Mouse (Mus musculus): ENCODE results near the gene Efhd1. TPM values are rescaled to one million over a fixed set of nuclear protein-coding genes. Genes with fewer than 3 reads are reported as not detected.

The Efhd1 gene
- polyA plus RNA-seq, 1 experiment from 2014 or later: 2.8 TPM

DNA sequence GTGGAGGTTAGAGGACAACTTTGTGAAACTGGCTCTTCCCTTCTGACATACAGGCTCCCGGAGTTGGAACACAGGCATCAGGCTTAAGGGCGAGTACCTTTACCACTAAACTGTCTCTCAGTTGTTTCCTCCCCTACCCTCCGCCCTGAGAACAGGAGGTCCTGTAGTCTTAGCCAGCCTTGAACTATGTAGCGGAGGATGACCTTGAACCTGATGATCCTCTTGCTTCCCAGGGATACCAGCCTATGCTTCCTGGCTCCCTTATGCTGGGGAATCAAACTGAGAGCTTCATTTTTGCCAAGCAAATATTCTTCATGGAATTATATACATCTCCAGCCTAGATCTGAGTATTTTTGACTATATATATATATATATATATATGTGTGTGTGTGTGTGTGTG, 67.6 kb downstream of the Efhd1 start:
- H3K36me3 ChIP-seq (ENCODE audit: control insufficient read depth, insufficient read depth, low read length): peaks cover 8% of the 10 kb centered on the region
- WGBS: 94% methylated on average over 4 of the region's 4 CpGs
- ATAC-seq: no peak
- H3K9ac ChIP-seq (ENCODE audit: low read depth, low read length): no peak overlapping the region
- no peak overlapping the region for H3K27ac ChIP-seq (ENCODE audit: low read depth, low read length)
- H3K4me1 ChIP-seq (ENCODE audit: control insufficient read depth, insufficient read depth, low read depth, low read length): peaks cover 8% of the 10 kb centered on the region
- no peak overlapping the region for H3K4me2 ChIP-seq (ENCODE audit: low read length)
- no peaks in the 10 kb centered on the region for H3K27me3 ChIP-seq (replicated peaks; ENCODE audit: control insufficient read depth, insufficient read depth, low read length)
- H3K9me3 ChIP-seq (ENCODE audit: control insufficient read depth, low read length): no peaks in the 10 kb centered on the region
- no peak overlapping the region for H3K4me3 ChIP-seq (ENCODE audit: low read length)

- H3K36me3 ChIP-seq (ENCODE audit: control insufficient read depth, insufficient read depth, low read length): no peaks in the 10 kb centered on the region
- H3K27ac ChIP-seq (ENCODE audit: low read depth, low read length): no peak overlapping the region
- no peak overlapping the region for H3K4me3 ChIP-seq (ENCODE audit: low read length)
- no peak overlapping the region for H3K9ac ChIP-seq (ENCODE audit: low read depth, low read length)
- WGBS: 82% methylated on average over 2 of the region's 2 CpGs
- no peaks in the 10 kb centered on the region for H3K9me3 ChIP-seq (ENCODE audit: control insufficient read depth, low read length)
- no peak for ATAC-seq
- no peaks in the 10 kb centered on the region for H3K4me1 ChIP-seq (ENCODE audit: control insufficient read depth, insufficient read depth, low read depth, low read length)
- no peaks in the 10 kb centered on the region for H3K27me3 ChIP-seq (replicated peaks; ENCODE audit: control insufficient read depth, insufficient read depth, low read length)
- no peak overlapping the region for H3K4me2 ChIP-seq (ENCODE audit: low read length)
Measured at GRCm38 (mm10) chr1:87350576-87350975, 86.4 kb downstream of the Efhd1 start.

- Histone ChIP-seq H3K9ac (ENCODE audit: low read depth, low read length) (no peak overlapping the region), H3K27me3 (replicated peaks; ENCODE audit: control insufficient read depth, insufficient read depth, low read length) (no peaks in the 10 kb centered on the region), H3K36me3 (ENCODE audit: control insufficient read depth, insufficient read depth, low read length) (peaks cover 11% of the 10 kb centered on the region), H3K4me2 (ENCODE audit: low read length) (no peak overlapping the region), H3K4me3 (ENCODE audit: low read length) (no peak overlapping the region), H3K9me3 (ENCODE audit: control insufficient read depth, low read length) (no peaks in the 10 kb centered on the region), H3K27ac (ENCODE audit: low read depth, low read length) (no peak overlapping the region), H3K4me1 (ENCODE audit: control insufficient read depth, insufficient read depth, low read depth, low read length) (no peaks in the 10 kb centered on the region)
- WGBS: 81% methylated on average over 1 of the region's 1 CpGs
- ATAC-seq: no peak
Measured at GRCm38 (mm10) chr1:87360276-87360675, 96.1 kb downstream of the Efhd1 start.

Other genes with a start within 250 kb of the Efhd1 start
- not detected in 2 replicates for gene Alppl2, start 174.4 kb upstream of the Efhd1 start, polyA plus RNA-seq (2015; fragmentation: Nextera tagmentation; extraction: Ambion mirVana)
- gene Alpi, start 162.8 kb upstream of the Efhd1 start, polyA plus RNA-seq (2015; fragmentation: Nextera tagmentation; extraction: Ambion mirVana): not detected in 2 replicates
- 0.09 TPM in 2 replicates for gene Akp3, start 139.4 kb upstream of the Efhd1 start, polyA plus RNA-seq (2015; fragmentation: Nextera tagmentation; extraction: Ambion mirVana)
- 34.9 and 40.2 TPM in 2 replicates for gene Ecel1, start 107.8 kb upstream of the Efhd1 start, polyA plus RNA-seq (2015; fragmentation: Nextera tagmentation; extraction: Ambion mirVana)
- 2.1 and 2.6 TPM in 2 replicates for gene Prss56, start 81.0 kb upstream of the Efhd1 start, polyA plus RNA-seq (2015; fragmentation: Nextera tagmentation; extraction: Ambion mirVana)
- 0.62 TPM in 1 of 2 replicates, not detected in the other for gene Chrnd, start 73.8 kb upstream of the Efhd1 start, polyA plus RNA-seq (2015; fragmentation: Nextera tagmentation; extraction: Ambion mirVana)
- gene Chrng, start 59.7 kb upstream of the Efhd1 start, polyA plus RNA-seq (2015; fragmentation: Nextera tagmentation; extraction: Ambion mirVana): 0.96 TPM in 1 of 2 replicates, not detected in the other
- gene Eif4e2, start 50.4 kb upstream of the Efhd1 start, polyA plus RNA-seq (2015; fragmentation: Nextera tagmentation; extraction: Ambion mirVana): 79.3 and 88.1 TPM in 2 replicates
- 63.2 and 64.6 TPM in 2 replicates for gene Gigyf2, start 62.6 kb downstream of the Efhd1 start, polyA plus RNA-seq (2015; fragmentation: Nextera tagmentation; extraction: Ambion mirVana)
- gene Kcnj13, start 130.4 kb downstream of the Efhd1 start, polyA plus RNA-seq (2015; fragmentation: Nextera tagmentation; extraction: Ambion mirVana): 21.7 and 25.0 TPM in 2 replicates
- 1.2 and 2.3 TPM in 2 replicates for gene Snorc, start 205.9 kb downstream of the Efhd1 start, polyA plus RNA-seq (2015; fragmentation: Nextera tagmentation; extraction: Ambion mirVana)
- gene Neu2, start 245.5 kb downstream of the Efhd1 start, polyA plus RNA-seq (2015; fragmentation: Nextera tagmentation; extraction: Ambion mirVana): 0.54 and 0.65 TPM in 2 replicates